Mouse (Mus musculus) ES-CJ7 (cell line): ENCODE measurements around the gene LTO1.

Source experiments
- DNase-seq: peaks from one replicate; pipeline ENCODE4 v3.0.0; 2011; ENCODE audit warnings: low read depth, low spot score

Gene LTO1

DNA sequence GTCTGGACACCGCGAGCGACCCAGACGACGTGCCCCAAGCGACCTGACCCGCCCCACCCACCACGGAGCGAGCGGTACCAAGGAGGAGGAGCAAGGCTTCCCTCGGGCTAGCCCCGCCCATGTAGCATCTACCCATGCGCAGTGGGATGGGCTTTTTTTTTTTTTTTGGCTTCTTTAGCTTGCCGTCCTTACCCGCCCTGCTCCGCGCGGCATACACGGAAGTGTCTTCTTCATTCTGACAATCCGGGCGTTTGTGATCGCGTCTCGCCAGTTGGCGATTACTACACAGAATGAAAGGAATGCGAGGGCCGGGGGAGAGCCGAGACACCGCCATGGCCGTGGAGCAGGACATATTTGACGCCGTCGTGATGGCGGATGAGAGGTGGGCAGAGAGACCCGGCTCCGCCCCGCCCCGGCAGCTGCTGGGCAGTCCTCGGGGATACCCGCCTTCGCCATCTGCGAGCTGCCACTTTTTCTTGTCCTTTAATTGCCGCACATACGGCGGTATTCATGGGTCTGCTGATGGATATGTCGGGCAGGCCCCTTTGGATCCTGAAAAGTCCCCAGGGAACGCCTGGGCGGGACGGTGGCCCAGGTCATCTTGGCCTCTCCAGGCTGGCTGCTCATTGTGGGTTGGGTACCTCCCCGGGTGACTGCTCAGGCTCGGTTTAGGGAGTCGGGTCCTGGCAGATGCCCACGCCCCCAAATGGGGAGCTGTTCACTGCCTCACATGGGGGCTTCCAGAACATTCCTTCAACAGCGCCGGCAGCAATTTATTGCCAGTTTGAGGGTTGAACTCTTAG is at the start of gene LTO1:
Gene LTO1 (plus strand): TSS at position 153 of the 803 bp plus-strand sequence.
- peak; percentile 95 for DNase-seq

DNA sequence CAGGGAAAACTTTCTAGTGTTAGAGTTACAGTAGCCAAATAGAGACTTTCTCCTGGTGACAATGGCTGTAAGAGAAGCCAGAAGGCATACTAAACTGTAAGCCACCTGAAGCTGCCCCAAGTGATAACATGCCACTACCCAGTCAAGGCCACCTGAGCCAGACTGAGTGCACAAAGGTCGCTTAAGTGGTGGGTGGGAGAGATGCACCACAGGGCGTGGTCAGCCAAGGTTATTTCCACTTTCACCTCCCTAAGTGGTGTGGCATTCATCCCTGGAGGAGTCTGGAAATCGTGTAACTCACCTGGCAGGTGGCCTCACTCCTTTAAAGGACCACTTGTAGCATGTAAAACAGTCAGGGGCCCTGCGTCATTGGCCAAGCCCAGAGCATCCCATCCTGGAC is 47.7 kb upstream of the LTO1 start:
- peak; percentile 89 for DNase-seq

GRCm38 (mm10) chr7:144867602-144868001 is 47.3 kb upstream of the LTO1 start:
- DNase-seq: no peak

GRCm38 (mm10) chr7:144872420-144872819 is 42.5 kb upstream of the LTO1 start:
- peak; percentile 64 for DNase-seq

GRCm38 (mm10) chr7:144873160-144873559 is 41.7 kb upstream of the LTO1 start:
- DNase-seq: peak; percentile 65

GRCm38 (mm10) chr7:144874226-144874625 is 40.7 kb upstream of the LTO1 start:
- DNase-seq: no peak

- DNase-seq: no peak
Observed at GRCm38 (mm10) chr7:144878401-144878800, 36.5 kb upstream of the LTO1 start.

- no peak for DNase-seq
Observed at GRCm38 (mm10) chr7:144883106-144883505, 31.8 kb upstream of the LTO1 start.

GRCm38 (mm10) chr7:144887672-144888071 is 27.2 kb upstream of the LTO1 start:
- DNase-seq: peak; percentile 67

DNA sequence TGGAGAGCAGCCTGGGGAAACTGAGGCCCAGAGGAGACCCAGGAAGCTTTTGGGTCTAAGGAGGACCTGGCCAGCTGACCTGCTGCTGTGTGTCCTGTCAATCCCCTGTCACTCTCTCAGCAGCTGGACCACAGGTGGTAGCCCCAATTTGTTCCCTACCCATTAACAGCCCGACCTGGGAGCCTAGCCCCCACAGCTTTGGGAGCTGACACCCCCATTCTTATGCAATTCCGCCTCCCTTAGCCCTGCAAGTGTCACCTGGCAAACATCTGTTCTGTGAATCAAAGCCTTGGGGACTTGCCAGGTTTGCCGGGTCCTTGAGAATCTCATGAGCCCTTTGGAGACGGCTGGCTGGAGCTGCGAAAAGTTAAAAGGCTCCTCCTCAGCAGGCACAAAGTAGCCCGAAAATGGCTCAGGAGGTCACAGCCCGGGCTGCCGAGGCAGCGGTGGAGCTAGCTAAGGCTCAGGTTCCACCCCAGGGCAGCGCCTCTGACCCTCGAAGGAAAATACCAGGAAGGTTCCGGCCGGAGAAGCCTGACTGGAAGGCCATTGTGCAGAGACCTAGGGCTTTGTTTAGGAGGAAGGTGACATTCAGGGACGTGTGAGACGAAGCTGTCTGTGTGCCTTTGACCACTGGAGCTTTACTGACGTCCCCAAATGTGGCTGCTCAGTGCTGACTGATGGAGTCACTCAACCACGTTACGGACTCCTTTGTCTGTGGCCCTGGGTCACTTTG is 26.2 kb upstream of the LTO1 start:
- peak; percentile 73 for DNase-seq

DNA sequence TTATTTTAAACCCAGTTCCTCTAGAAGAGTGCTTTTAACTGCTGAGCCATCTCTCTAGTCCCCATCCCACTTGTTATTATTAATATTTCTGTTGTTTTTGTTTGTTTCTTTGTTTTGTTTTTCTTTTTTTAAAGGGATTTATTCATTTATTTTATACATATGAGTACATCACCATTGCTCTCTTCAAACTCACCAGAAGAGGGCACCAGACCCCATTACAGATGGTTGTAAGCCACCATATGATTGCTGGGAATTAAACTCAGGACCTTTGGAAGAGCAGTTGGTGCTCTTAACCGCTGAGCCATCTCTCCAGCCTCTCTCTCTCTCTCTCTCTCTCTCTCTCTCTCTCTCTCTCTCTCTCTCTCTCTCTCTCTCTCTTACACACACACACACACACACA is 24.2 kb upstream of the LTO1 start:
- peak; percentile 52 for DNase-seq

DNA sequence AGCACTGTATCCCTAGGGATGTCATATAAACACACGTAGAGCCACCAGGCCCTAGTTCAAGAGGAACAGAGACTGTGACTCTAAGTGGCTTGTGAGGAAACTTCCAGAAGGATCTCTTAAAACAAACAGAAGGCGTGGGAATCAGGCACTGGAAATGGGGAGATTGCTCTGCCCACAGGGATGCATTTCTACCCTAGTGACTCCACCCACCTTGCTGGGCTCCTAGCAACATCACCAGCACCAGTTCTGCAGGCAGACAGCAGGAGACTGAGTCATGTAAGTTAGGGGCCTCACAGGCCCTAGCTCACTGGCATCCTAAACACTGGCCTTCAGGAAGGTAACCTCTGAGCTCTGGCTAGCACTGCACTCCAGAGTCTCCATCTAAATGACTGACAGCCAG is 23.0 kb upstream of the LTO1 start:
- DNase-seq: no peak

- DNase-seq: peak; percentile 43
Observed at GRCm38 (mm10) chr7:144892322-144892721, 22.6 kb upstream of the LTO1 start.

DNA sequence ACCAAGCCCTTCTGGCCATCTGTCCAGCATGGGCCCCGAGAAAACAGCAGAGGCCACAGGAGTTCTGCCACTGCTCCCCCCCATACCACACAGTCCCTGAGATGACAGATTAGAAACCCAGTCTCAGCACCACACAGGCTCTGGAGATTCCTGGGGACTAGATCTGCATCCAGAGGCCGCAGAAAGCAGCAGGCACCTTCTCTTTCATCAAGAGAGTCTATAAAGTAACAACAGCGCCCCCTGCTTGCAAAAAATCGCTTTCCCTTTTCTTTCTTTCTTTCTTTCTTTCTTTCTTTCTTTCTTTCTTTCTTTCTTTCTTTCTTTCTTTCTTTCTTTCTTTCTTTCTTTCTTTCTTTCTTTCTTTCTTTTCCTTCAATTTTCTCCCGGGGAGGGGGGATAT is 20.7 kb upstream of the LTO1 start:
- DNase-seq: peak; percentile 52

DNA sequence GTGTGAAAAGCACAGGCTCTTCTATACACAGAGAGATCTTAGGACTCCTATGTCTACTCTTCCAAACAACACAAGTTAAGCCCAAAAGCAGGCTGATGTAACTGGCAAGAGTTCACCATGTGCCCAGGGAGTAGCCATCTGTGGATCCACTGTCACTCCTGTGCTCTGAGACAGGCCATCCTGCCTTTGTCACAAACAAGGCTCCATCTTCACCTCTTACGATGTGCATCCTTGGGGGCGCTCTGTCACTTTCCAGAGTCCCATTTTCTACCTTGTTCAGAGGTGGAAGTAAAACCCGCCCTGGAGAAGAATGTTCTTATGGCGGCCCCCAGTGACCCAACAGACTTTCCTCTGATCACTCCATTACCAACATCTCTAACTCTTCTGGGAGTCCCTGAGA is 20.2 kb upstream of the LTO1 start:
- no peak for DNase-seq

DNA sequence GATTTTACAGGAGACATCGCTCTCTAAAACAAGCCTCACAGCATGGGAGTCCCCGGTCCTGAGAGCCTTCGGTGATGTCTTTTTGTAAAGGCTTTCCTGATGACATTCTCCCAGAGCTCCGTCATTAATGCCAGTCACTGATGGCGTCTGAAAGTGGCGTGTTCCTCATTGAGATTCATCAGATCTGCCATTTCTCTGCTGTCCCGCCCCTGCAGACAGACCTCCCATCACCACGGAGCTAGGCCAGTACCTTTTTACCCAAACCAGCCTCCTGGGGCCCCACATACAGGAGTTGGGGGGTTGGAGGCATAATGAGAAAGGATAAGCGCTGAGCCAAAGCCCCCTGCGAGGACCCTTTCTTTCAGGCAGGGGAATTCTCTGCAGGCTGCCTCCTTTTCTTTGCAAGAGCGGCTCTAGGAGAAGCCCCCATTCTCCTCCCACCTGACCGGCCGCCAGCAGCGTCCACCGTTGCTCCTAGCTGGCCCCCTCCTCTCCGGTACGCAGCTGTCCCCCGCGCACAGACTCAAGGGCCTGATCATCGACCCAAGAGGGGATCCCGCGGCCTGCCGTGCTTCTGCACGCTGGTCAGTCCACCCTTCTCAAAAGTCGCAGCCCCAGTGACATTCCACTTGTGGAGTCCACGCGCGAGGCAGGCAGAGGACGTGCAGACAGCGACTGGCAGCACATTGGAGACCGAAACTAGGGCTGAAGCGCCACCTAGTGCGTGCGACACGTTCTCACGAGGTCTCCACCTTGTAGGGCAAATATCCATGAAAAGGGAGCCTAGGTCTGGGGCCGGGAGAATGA is 19.4 kb upstream of the LTO1 start:
- DNase-seq: peak; percentile 91

DNA sequence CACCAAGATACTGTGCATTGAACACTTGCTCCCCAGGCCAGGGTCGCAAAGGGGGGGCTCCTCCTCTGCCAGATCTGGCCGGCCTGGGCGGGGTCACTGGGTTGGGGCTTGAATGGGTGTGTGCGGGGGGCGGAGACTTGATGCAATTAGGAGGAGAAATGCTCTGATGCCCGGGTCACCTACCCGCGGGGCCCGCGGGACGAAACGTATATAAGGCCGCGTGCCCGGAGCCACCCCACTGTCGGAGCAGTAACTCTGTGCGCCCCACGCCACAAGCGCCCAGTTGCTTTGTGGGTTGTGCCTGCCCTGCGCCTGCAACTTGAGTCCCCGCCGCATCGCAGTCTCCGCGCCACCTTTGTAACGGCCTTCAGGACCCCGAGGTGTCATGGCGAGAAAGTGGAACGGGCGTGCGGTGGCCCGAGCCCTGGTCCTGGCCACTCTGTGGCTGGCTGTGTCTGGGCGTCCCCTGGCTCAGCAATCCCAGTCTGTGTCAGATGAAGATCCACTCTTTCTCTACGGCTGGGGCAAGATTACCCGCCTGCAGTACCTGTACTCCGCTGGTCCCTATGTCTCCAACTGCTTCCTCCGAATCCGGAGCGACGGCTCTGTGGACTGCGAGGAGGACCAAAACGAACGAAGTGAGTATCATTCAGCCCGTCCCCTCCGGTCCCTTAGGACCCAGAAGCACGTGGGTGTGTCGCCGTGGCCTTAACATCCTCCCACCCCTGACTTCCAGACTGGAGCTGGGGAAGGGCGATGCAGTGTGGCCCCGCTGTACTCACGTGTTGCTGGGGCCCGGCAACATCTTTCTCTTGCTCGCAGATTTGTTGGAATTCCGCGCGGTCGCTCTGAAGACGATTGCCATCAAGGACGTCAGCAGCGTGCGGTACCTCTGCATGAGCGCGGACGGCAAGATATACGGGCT is 18.3 kb upstream of the LTO1 start, which contains the start of gene Fgf15:
Gene Fgf15 (plus strand): TSS at position 238 of the 925 bp plus-strand sequence.
- DNase-seq: peak; percentile 52

DNA sequence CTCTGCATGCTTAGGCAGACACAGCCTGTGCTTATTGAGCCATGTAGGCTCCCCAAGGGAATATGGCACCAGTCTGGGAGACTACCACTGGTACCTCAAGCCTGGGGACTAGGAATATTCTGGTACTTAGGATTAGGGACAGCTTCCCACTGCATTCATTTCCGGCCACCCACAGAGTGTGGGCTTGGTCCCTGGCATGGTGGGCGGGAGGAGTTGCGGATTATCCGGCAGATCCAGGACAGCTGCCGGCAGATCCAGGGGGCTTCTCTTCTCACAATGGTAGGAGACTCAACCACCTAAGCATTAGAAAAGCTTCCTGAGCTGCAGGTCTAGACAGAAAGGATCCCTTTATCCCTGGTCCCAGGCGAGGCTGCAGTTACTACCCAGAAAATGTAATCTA is 16.4 kb upstream of the LTO1 start:
- peak; percentile 37 for DNase-seq

DNA sequence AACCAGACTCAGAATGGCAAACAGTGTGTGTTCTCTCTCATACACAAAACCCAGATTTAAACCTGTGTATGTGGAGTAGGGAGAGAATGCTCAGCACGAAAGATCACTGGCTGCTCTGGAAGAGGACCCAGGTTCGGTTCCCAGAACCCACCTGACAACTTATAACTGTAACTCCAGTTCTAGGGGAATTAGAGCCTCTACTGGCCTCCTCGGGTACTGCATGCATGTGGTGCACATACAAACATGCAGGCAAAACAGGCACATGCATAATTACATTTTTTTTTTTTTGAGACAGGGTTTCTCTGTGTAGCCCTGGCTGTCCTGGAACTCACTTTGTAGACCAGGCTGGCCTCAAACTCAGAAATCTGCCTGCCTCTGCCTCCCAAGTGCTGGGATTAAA is 9.4 kb upstream of the LTO1 start:
- peak; percentile 63 for DNase-seq

- peak; percentile 73 for DNase-seq
Observed at GRCm38 (mm10) chr7:144906708-144907397, 8.0 kb upstream of the LTO1 start.
